Mouse (Mus musculus) left cerebral cortex, adult 18-20 months (tissue): Measurements from ENCODE around the gene Tifa. TPM values are rescaled to one million over a fixed set of nuclear protein-coding genes. Genes with fewer than 3 reads are reported as not detected.

Source experiments
- DNase-seq, 2 experiments: peaks; one replicate each; pipeline ENCODE4 v3.0.0; 2021 to 2022; ENCODE audit warnings: low spot score in 2 of 2, mixed read lengths in 1 of 2
- total RNA-seq, 2 experiments: library from RNA; stranded (reverse); gene quantifications; 2 replicates each; pipeline ENCODE4 v1.2.3; 2021

Tifa gene
- total RNA-seq, 2 experiments from 2014 or later, result 7.6 to 8.6 TPM

- DNase-seq, result no peak
These were observed 72.9 kb downstream of the Tifa start for GRCm38 (mm10) chr3:127862479-127862878.

GRCm38 (mm10) chr3:127863571-127863970 lies 74.0 kb downstream of the Tifa start:
- DNase-seq, result no peak

GRCm38 (mm10) chr3:127864242-127864641 lies 74.6 kb downstream of the Tifa start:
- no peak for DNase-seq

- DNase-seq, result no peak
These were observed 78.6 kb downstream of the Tifa start for GRCm38 (mm10) chr3:127868046-127868758.

GRCm38 (mm10) chr3:127868880-127869279 lies 79.3 kb downstream of the Tifa start:
- no peak for DNase-seq

DNA sequence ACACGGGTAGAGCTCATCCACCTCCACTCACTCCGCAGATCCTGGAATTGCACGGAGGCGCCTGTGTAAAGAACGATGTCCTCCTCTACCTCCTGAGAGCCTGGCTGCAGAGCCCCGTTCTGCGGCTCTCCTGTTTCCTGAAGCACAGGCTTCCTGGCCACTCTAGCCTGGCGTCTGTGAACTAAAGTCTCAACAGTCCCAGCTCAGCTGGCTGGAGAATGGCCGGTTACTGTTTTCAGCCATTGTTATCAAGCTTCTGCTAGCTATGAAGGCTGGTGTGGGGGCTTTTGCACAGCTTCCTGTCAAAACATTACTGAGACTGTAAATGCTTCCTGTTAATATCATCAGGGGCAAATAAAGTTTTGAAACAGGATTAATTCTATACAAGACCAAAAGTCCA lies 82.0 kb downstream of the Tifa start:
- no peak for DNase-seq

GRCm38 (mm10) chr3:127874254-127874883 lies 84.8 kb downstream of the Tifa start:
- DNase-seq, result no peak

GRCm38 (mm10) chr3:127875059-127875458 lies 85.5 kb downstream of the Tifa start:
- no peak for DNase-seq

- DNase-seq, result no peak
These were observed 85.9 kb downstream of the Tifa start for GRCm38 (mm10) chr3:127875509-127875908.

DNA sequence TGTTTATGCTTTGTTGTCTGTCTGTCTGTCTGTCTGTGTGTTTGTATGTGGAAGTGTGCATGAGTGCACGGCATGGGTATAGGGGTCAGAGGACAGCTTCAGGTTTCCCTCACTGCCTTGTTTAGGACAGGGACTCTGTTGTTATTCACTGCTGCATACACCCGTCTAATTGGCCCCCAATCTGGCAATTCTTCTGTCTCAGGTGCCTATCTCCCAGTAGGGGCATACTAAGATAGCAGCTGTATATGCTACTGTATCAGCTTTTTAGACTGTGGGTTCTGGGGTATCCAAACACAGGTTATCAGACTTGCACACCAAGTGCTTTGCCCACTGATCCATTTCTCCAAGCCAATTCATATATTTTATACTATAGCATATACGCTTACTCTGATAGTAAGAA lies 90.4 kb downstream of the Tifa start:
- DNase-seq, result no peak

GRCm38 (mm10) chr3:127881684-127882083 lies 92.1 kb downstream of the Tifa start:
- no peak for DNase-seq

Other genes with a start within 250 kb of the Tifa start
- gene Larp7, start 236.5 kb upstream of the Tifa start, total RNA-seq, result 10 to 100 TPM; 18.0 to 19.4 TPM
- 1 to 10 TPM; 2.9 to 3.7 TPM for gene Zgrf1, start 236.3 kb upstream of the Tifa start, total RNA-seq
- gene Neurog2, start 156.7 kb upstream of the Tifa start, total RNA-seq, result not detected
- gene Alpk1, start 9.3 kb upstream of the Tifa start, total RNA-seq, result 1 to 10 TPM; 5.8 to 6.1 TPM
- gene Ap1ar, start 47.7 kb downstream of the Tifa start, total RNA-seq, result 10 to 100 TPM; 82.3 to 82.5 TPM
- gene Fam241a, start 106.5 kb downstream of the Tifa start, total RNA-seq, result 1 to 10 TPM; 2.3 to 2.7 TPM